Mouse (Mus musculus) heart, embryonic 14.5 days (tissue): ENCODE data around the gene Csrp3. TPM values are rescaled to one million over a fixed set of nuclear protein-coding genes. Genes with fewer than 3 reads are reported as not detected.

Source experiments
- ATAC-seq: fragments of 200-750 bp; cut with Nextera tagmentation; 2 replicates; pipeline ENCODE4 v1.8.0; 2017; ENCODE audit warnings: low read depth, moderate TSS enrichment; ENCODE audit not compliant: insufficient number of reproducible peaks, insufficient read depth, low FRiP score
- H3K27ac ChIP-seq, 2 experiments: fragments of 200-500 bp in 1 of 2; fragments of 300-500 bp in 1 of 2; sonication (generic) in 1 of 2; replicated peaks in 1 of 2; 2 replicates each; pipeline ENCODE4 v1.5.1; 2012 to 2014; ENCODE audit warnings: low read depth in 2 of 2, low read length in 2 of 2, control low read depth in 1 of 2, mild to moderate bottlenecking in 1 of 2, mixed read lengths in 1 of 2; ENCODE audit not compliant: control insufficient read depth in 1 of 2, insufficient read depth in 1 of 2
- H3K27me3 ChIP-seq: fragments of 300-500 bp; sonication (generic); 2 replicates; pipeline ENCODE4 v1.6.1; 2014; ENCODE audit warnings: mild to moderate bottlenecking, low read length, control low read depth; ENCODE audit not compliant: control insufficient read depth, insufficient read depth
- H3K36me3 ChIP-seq: fragments of 300-500 bp; sonication (generic); 2 replicates; pipeline ENCODE4 v1.6.1; 2014; ENCODE audit warnings: mild to moderate bottlenecking, control low read depth, low read length, mixed read lengths; ENCODE audit not compliant: control insufficient read depth, insufficient read depth
- H3K4me1 ChIP-seq, 2 experiments: fragments of 200-500 bp in 1 of 2; fragments of 300-500 bp in 1 of 2; sonication (generic) in 1 of 2; 2 replicates each; pipeline ENCODE4 v1.6.1; 2012 to 2014; ENCODE audit warnings: low read length in 2 of 2, control low read depth in 1 of 2, mixed read lengths in 1 of 2; ENCODE audit not compliant: control insufficient read depth in 2 of 2, insufficient read depth in 2 of 2
- H3K4me2 ChIP-seq: fragments of 300-500 bp; sonication (generic); 2 replicates; pipeline ENCODE4 v1.6.1; 2014; ENCODE audit warnings: mild to moderate bottlenecking, low read length
- H3K4me3 ChIP-seq, 2 experiments: fragments of 200-500 bp in 1 of 2; fragments of 300-500 bp in 1 of 2; sonication (generic) in 1 of 2; 2 replicates each; pipeline ENCODE4 v1.5.1; 2012 to 2014; ENCODE audit warnings: low read length in 2 of 2, mild to moderate bottlenecking in 2 of 2, control low read depth in 1 of 2, low read depth in 1 of 2, moderate library complexity in 1 of 2; ENCODE audit not compliant: control insufficient read depth in 1 of 2, insufficient read depth in 1 of 2
- H3K9ac ChIP-seq: fragments of 300-500 bp; sonication (generic); 2 replicates; pipeline ENCODE4 v1.6.1; 2014; ENCODE audit warnings: mild to moderate bottlenecking, low read length
- H3K9me3 ChIP-seq: fragments of 300-500 bp; sonication (generic); 2 replicates; pipeline ENCODE4 v1.6.1; 2016; ENCODE audit warnings: low read length, control low read depth; ENCODE audit not compliant: control insufficient read depth
- WGBS: fragments of 180-500 bp; shearing (Covaris S2); extraction: QIAGEN DNeasy Blood & Tissue Kit; methylation state at CpG from one replicate; pipeline ENCODE4 v1.1.7; 2014; 5-methylcytosine and 5-hydroxymethylcytosine counted together
- polyA plus RNA-seq: library from polyadenylated mRNA; unstranded; fragments of >200 nt; fragmentation: Nextera tagmentation; extraction: Ambion mirVana; gene quantifications from 2 replicates; pipeline ENCODE4 v1.2.1, GENCODE M21; 2014

Gene Csrp3
- polyA plus RNA-seq, result 1,942 and 2,129 TPM in 2 replicates

GRCm38 (mm10) chr7:48847820-48848650 lies at the start of gene Csrp3:
Gene Csrp3, minus strand, starts transcription at chr7:48848033.
- peak within 1 kb of the TSS; percentile 51 to 56 for H3K4me3 ChIP-seq
- ATAC-seq, result peak; percentile 82
- H3K4me1 ChIP-seq, result peaks cover 5 to 37% of the 10 kb centered on the region in 2 experiments; a peak in 3 of 4 replicates
- WGBS, result 19% methylated on average over 11 of the region's 11 CpGs
- no peaks in the 10 kb centered on the region for H3K27me3 ChIP-seq
- H3K4me2 ChIP-seq, result peak within 1 kb of the TSS; percentile 70
- H3K36me3 ChIP-seq, result peaks cover 13% of the 10 kb centered on the region
- peak within 1 kb of the TSS; percentile 93 for H3K9ac ChIP-seq
- no peaks in the 10 kb centered on the region for H3K9me3 ChIP-seq
- H3K27ac ChIP-seq, result peak within 1 kb of the TSS; percentile 94 to 98

GRCm38 (mm10) chr7:48896051-48896450 lies 48.2 kb upstream of the Csrp3 start:
- WGBS, result 22% methylated on average over 4 of the region's 4 CpGs
- Histone ChIP-seq H3K4me2 (peak overlapping the region; percentile 21; the same call in 1 of the 2 replicates), H3K4me1 (peaks cover 36 to 61% of the 10 kb centered on the region in 2 experiments), H3K4me3 (no peak overlapping the region), H3K27me3 (no peaks in the 10 kb centered on the region), H3K9ac (no peak overlapping the region; the same call in 1 of the 2 replicates), H3K36me3 (no peaks in the 10 kb centered on the region), H3K9me3 (no peaks in the 10 kb centered on the region), H3K27ac (peak overlapping the region; percentile 69)
- ATAC-seq, result peak; percentile 57; the same call in 1 of the 2 replicates

- ATAC-seq, result no peak
Observed at GRCm38 (mm10) chr7:48895475-48895874, 47.6 kb upstream of the Csrp3 start.

GRCm38 (mm10) chr7:48894763-48895162 lies 46.9 kb upstream of the Csrp3 start:
- WGBS, result 67% methylated on average over 6 of the region's 6 CpGs
- Histone ChIP-seq H3K9ac (peak overlapping the region; percentile 1; the same call in 1 of the 2 replicates), H3K9me3 (no peaks in the 10 kb centered on the region), H3K27ac (peak overlapping the region in 1 of 2 experiments; percentile 69; a peak in 3 of 4 replicates), H3K4me3 (no peak overlapping the region), H3K4me1 (peaks cover 33 to 51% of the 10 kb centered on the region in 2 experiments), H3K36me3 (no peaks in the 10 kb centered on the region), H3K4me2 (no peak overlapping the region), H3K27me3 (no peaks in the 10 kb centered on the region)
- ATAC-seq, result no peak

More at GRCm38 (mm10) chr7:48895475-48895874, 47.6 kb upstream of the Csrp3 start:
- H3K36me3 ChIP-seq, result no peaks in the 10 kb centered on the region
- H3K9me3 ChIP-seq, result no peaks in the 10 kb centered on the region
- H3K27me3 ChIP-seq, result no peaks in the 10 kb centered on the region
- 59% methylated on average over 4 of the region's 4 CpGs for WGBS
- H3K4me1 ChIP-seq, result peaks cover 36 to 58% of the 10 kb centered on the region in 2 experiments
- H3K4me3 ChIP-seq, result no peak overlapping the region
- H3K27ac ChIP-seq, result peak overlapping the region; percentile 69
- H3K9ac ChIP-seq, result peak overlapping the region; percentile 46; the same call in 1 of the 2 replicates
- peak overlapping the region; percentile 21 for H3K4me2 ChIP-seq

GRCm38 (mm10) chr7:48894152-48894551 lies 46.3 kb upstream of the Csrp3 start:
- Histone ChIP-seq H3K9me3 (no peaks in the 10 kb centered on the region), H3K4me2 (no peak overlapping the region), H3K36me3 (no peaks in the 10 kb centered on the region), H3K27me3 (no peaks in the 10 kb centered on the region), H3K4me1 (peaks cover 31 to 47% of the 10 kb centered on the region in 2 experiments), H3K9ac (no peak overlapping the region), H3K4me3 (no peak overlapping the region), H3K27ac (no peak overlapping the region)
- ATAC-seq, result no peak
- 2% methylated on average over 6 of the region's 6 CpGs for WGBS

GRCm38 (mm10) chr7:48893093-48893492 lies 45.3 kb upstream of the Csrp3 start:
- no peak for ATAC-seq
- no peaks in the 10 kb centered on the region for H3K27me3 ChIP-seq
- H3K4me1 ChIP-seq, result peaks cover 25 to 44% of the 10 kb centered on the region in 2 experiments
- H3K36me3 ChIP-seq, result no peaks in the 10 kb centered on the region
- no peak overlapping the region for H3K27ac ChIP-seq
- WGBS, result 93% methylated on average over 7 of the region's 7 CpGs
- H3K4me3 ChIP-seq, result no peak overlapping the region
- no peak overlapping the region for H3K9ac ChIP-seq
- H3K9me3 ChIP-seq, result no peaks in the 10 kb centered on the region
- H3K4me2 ChIP-seq, result no peak overlapping the region

- no peak overlapping the region for H3K9ac ChIP-seq
- 82% methylated on average over 5 of the region's 5 CpGs for WGBS
- H3K27me3 ChIP-seq, result no peaks in the 10 kb centered on the region
- no peak overlapping the region for H3K27ac ChIP-seq
- H3K36me3 ChIP-seq, result no peaks in the 10 kb centered on the region
- no peaks in the 10 kb centered on the region for H3K9me3 ChIP-seq
- no peak for ATAC-seq
- no peak overlapping the region for H3K4me3 ChIP-seq
- H3K4me1 ChIP-seq, result peaks cover 15 to 24% of the 10 kb centered on the region in 2 experiments
- no peak overlapping the region for H3K4me2 ChIP-seq
Observed at GRCm38 (mm10) chr7:48891029-48891428, 43.2 kb upstream of the Csrp3 start.
